Mouse (Mus musculus) bone marrow macrophage, adult 2 months (primary cell): ENCODE data around the gene Neurog3.

Source experiments
- CTCF ChIP-seq: IDR thresholded peaks from 2 replicates; pipeline ENCODE4 v1.5.1; 2012; ENCODE audit warnings: low read depth, mild to moderate bottlenecking, low read length, moderate library complexity
- POLR2A ChIP-seq: IDR thresholded peaks from 2 replicates; pipeline ENCODE4 v1.6.1; 2012; ENCODE audit warnings: mild to moderate bottlenecking, low read depth, low read length, borderline replicate concordance

- TF ChIP-seq CTCF (no peak), POLR2A (no peak)
These were observed 29.5 kb downstream of the Neurog3 start for GRCm38 (mm10) chr10:62162410-62162809.
